Mouse (Mus musculus) brain, embryonic 14.5 days (tissue): ENCODE results near the gene Fgd3. TPM values are rescaled to one million over a fixed set of nuclear protein-coding genes. Genes with fewer than 3 reads are reported as not detected.

Experiments
- DNase-seq: peaks from one replicate; pipeline ENCODE4 v3.0.0-alpha.2; 2011; ENCODE audit warnings: low read depth
- CTCF ChIP-seq: fragments of 200-500 bp; IDR thresholded peaks from 2 replicates; pipeline ENCODE4 v1.5.1; 2012; ENCODE audit warnings: inconsistent platforms, mild to moderate bottlenecking, moderate library complexity, borderline replicate concordance; ENCODE audit not compliant: insufficient read depth, insufficient read length; ENCODE audit errors: extremely low read depth
- POLR2A ChIP-seq: fragments of 200-500 bp; IDR thresholded peaks from 2 replicates; pipeline ENCODE4 v1.6.1; 2012; ENCODE audit warnings: mild to moderate bottlenecking, inconsistent platforms, borderline replicate concordance; ENCODE audit not compliant: poor library complexity, insufficient read depth, insufficient read length, severe bottlenecking; ENCODE audit errors: extremely low read depth
- polyA plus RNA-seq: library from polyadenylated mRNA; depleted of rRNA; stranded (reverse); fragments of >200 nt; gene quantifications from 2 replicates; pipeline ENCODE4 v1.2.3, GENCODE M21; 2012; rRNA removed

The Fgd3 gene
- polyA plus RNA-seq: 8.6 TPM in 2 replicates

- TF ChIP-seq CTCF (no peak), POLR2A (no peak)
- DNase-seq: peak; percentile 96
Observed at GRCm38 (mm10) chr13:49320040-49320439, at the start of gene Fgd3. TSS of gene Fgd3 (minus strand) at chr13:49320311.

GRCm38 (mm10) chr13:49369404-49369803 lies 49.3 kb upstream of the Fgd3 start:
- TF ChIP-seq POLR2A: no peak
- TF ChIP-seq CTCF: no peak
- DNase-seq: no peak

- TF ChIP-seq POLR2A (no peak), CTCF (no peak)
- DNase-seq: no peak
Observed at GRCm38 (mm10) chr13:49367657-49368440, 47.7 kb upstream of the Fgd3 start.

- no peak for TF ChIP-seq CTCF
- no peak for TF ChIP-seq POLR2A
- DNase-seq: no peak
Observed at GRCm38 (mm10) chr13:49364716-49365115, 44.6 kb upstream of the Fgd3 start.

- no peak for DNase-seq
- TF ChIP-seq POLR2A: no peak
- TF ChIP-seq CTCF: no peak
Observed at GRCm38 (mm10) chr13:49362804-49363203, 42.7 kb upstream of the Fgd3 start.

GRCm38 (mm10) chr13:49362364-49362763 lies 42.3 kb upstream of the Fgd3 start:
- TF ChIP-seq POLR2A: no peak
- no peak for TF ChIP-seq CTCF

GRCm38 (mm10) chr13:49360906-49361406 lies 40.8 kb upstream of the Fgd3 start:
- no peak for DNase-seq
- TF ChIP-seq CTCF (no peak), POLR2A (no peak)

More at GRCm38 (mm10) chr13:49362364-49362763, 42.3 kb upstream of the Fgd3 start:
- DNase-seq: peak; percentile 23

GRCm38 (mm10) chr13:49358184-49358583 lies 38.1 kb upstream of the Fgd3 start:
- no peak for DNase-seq
- no peak for TF ChIP-seq CTCF
- TF ChIP-seq POLR2A: no peak

- no peak for TF ChIP-seq POLR2A
- no peak for TF ChIP-seq CTCF
- no peak for DNase-seq
Observed at GRCm38 (mm10) chr13:49357367-49358026, 37.4 kb upstream of the Fgd3 start.

GRCm38 (mm10) chr13:49356090-49356489 lies 36.0 kb upstream of the Fgd3 start:
- no peak for TF ChIP-seq POLR2A
- no peak for TF ChIP-seq CTCF

GRCm38 (mm10) chr13:49355461-49356061 lies 35.5 kb upstream of the Fgd3 start:
- DNase-seq: no peak
- TF ChIP-seq POLR2A (no peak), CTCF (no peak)

More at GRCm38 (mm10) chr13:49356090-49356489, 36.0 kb upstream of the Fgd3 start:
- DNase-seq: no peak
